Mouse (Mus musculus): ENCODE results near the gene Tmem268.

The Tmem268 gene

DNA sequence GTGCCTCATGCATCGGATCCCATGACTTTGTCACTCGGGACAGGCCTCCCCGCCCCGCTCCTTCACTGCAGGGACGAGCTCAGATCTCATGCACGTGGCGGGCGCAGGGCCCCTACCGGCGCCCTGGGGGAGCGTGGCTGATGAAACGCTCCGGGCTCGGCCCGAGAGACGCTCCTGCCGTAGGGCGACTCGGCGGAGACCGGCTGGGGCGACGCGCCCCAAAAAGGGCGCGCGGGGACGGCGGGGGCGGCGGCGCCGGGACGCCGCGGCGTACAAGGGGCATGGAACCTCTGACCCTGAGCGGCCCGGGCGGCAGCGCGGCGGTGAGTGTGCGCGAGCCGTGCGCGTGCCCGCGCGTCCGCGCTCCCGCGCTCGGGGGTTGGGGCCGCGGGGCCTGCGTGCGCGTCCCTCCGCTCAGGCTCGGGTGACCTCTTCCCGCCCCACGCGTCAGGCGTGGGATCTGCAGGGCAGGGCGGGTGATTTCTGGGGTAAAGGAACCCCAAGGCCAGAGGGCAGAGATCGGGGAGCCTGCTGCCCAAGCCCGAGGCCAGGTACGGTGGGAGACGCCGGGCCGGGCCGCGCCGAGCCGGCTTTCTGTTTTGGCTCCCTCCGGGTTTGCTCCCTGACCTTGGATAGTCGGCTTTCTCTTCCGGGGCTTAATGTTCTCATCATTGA lies at the start of gene Tmem268:
Gene Tmem268, plus strand, starts transcription at position 375 of the 675 bp plus-strand sequence.
- peak; percentile 83 for DNase-seq

DNA sequence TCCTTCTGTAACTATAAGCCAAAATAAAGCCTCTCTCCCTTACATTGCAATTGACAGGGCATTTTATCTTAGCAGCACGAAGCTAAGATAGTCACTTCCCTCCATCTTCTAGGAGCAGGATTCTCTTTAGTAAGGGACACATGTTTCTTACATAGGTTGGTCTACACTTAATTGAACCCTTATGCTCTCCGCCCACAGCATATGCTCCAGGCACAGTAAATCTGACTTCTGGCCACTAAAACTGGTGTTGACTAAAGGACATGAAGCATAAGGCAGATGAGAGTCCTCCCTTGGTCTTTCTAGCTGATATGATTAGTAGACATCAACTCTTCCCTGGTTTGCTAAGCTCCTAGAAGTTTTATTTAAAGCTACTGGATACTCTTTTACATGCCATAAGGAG lies 45.7 kb upstream of the Tmem268 start:
- DNase-seq = no peak

DNA sequence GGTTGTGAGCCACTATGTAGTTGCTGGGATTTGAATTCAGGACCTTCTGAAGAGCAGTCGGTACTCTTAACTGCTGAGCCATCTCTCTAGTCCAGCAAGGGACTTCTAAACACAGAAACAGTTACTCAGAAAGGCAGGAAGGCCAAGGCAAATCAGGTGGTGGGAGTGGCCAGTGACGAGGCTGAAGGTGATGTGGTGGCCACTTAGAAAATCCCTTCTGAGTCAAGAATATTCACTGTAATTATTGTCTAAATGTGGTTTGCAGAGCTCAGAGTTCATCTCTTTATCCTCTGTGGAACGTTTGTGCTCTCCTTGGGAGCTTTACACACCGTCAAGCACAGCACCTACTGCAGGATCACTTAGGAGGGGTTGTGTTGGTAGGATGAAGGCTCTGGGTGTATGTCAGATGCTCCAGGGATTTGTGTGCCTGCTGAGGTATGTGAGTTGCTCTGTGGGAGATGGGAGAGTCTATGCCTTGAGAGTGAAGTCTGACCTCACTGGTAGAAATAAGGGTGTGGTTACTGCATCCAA lies 44.1 kb upstream of the Tmem268 start:
- DNase-seq = peak; percentile 20

DNA sequence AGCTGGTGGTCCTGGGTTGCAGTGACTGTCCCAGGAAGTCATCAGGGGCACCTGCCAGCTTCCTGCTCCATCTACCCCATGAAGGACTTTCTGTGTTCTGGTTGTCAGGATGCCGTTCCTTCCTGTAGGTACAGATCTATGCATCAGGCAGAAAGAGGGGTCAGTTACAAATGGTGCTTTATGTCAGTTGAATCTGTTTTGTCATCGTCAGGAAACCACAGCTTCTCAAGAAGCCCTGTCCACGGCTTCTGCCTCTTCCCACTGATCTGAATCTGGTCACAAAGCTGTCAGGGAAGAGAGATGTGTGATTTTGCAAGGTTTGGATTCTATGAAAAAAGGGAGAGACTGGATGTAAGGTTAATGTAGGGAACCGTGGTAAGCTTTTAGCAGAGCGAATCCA lies 43.6 kb upstream of the Tmem268 start:
- DNase-seq = no peak

DNA sequence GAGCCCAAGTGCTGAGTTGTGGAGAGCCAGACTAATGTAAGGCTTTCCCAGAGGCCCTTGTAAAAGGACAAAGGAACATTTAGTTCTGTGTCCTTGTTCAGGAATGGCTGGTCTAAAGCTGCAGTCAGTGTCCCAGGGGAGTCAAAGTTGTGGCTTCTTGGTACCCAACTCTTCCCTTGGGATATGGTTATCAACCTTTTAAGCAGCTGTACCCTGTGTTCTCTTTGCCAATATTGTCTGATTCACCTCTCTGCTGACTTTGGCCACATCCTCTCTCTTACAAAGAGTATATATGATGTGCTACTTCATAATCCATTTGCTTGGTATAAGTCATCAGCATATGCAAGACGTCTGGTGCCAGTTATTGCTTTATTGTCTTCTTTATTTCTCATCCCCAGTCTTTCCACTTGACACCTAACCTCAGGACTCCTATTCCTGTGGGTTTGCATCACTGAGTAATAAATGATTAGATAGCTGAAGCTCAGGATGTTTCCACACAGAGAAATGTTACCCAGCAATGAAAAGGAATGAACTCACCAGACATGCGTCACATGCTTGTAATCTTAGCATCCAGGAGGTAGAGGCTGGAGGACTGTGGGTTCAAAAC lies 36.7 kb upstream of the Tmem268 start:
- no peak for DNase-seq

DNA sequence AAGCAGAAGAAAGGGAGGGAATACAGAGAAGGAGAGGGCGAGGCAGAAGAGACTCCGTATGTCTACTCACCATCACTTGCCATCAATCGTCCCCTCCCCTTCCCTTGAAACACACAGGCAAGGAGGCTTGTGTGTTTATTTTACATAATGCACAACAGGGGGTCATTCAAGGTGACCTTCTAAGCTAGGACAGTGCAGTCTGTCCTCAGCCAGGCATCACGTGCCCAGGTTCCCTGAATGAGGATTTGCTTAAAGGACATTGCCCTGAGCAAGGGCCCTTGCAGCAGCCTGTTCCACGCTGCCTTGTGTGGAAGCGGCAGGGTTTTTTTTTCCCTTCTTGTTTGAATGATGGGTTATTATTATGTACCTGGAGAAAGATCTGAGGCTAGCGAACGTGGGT lies 33.1 kb upstream of the Tmem268 start:
- no peak for DNase-seq

DNA sequence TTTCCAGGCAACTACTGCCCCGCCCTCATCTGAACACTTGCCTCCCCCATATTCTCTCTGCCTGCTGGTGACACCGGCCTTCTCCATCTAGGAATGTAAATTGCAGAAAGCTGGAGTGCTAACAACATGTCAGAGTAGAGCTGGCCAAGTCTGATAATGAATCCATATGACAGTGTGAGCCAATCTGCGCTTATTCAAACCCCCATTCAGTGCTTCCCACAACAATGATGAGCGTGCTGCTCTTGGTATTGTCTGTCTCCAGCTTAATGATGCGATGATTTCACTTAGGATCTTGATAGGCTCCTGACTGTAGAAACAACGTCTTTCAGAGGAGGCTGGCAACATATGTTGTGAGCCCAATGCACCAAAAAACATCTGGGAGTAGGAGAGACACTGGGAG lies 29.6 kb upstream of the Tmem268 start:
- no peak for DNase-seq

DNA sequence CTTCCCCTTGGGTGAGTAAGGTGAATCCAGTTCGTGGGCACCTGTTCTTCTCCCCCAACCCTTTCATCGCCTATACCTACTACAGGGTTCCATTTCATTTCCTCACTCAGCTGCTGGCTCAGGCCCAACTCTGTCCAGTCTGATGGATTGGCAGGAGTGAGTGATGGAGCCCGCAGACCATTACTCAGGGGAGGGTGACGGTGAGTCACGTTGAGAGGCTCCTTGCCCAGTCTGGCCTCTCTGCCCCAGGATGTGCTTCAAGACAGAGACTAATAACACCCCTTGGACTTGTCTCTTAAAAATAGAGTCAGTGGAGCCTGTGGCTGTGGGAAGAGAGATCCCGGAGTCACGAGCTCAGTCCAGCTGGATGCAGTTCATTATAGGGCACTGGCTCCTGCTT lies 28.2 kb upstream of the Tmem268 start:
- no peak for DNase-seq

DNA sequence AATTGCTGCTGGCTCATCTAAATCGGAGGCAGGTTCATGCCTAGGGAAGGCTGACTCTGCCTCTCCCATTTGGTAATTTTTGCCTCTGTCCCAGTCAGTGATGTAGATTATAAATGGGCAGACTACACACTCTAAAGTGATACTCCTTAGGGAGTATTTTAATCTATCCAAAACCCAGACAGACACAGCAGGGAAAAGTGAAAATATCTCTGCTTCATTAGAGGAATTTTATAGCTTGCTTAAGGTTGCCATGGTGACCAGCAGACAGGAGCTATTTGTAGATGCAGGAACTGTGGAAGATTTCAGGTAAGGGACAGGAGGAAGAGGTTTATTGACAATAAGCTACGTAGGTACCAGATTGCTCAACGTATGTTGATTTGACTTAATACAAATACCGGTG lies 21.0 kb upstream of the Tmem268 start:
- DNase-seq = no peak

DNA sequence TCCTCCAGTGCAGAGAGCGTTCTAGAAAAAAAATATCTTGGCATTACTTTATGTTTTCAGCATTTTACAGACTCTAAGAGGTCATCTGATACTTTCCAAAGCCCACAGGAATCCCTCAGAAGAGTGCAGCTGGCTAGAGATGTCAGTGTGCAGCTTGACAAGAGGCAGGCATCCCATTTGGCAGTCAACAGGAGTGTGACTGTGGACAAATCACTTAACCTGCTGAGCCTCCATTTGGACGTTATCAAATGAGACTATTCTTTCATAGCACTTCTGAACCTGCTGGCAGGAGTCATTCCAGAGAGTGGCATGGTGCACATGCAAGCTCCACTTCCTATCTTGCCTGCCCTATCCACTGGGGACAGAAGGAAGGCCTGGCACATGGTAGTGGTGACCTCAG lies 16.4 kb upstream of the Tmem268 start:
- no peak for DNase-seq

DNA sequence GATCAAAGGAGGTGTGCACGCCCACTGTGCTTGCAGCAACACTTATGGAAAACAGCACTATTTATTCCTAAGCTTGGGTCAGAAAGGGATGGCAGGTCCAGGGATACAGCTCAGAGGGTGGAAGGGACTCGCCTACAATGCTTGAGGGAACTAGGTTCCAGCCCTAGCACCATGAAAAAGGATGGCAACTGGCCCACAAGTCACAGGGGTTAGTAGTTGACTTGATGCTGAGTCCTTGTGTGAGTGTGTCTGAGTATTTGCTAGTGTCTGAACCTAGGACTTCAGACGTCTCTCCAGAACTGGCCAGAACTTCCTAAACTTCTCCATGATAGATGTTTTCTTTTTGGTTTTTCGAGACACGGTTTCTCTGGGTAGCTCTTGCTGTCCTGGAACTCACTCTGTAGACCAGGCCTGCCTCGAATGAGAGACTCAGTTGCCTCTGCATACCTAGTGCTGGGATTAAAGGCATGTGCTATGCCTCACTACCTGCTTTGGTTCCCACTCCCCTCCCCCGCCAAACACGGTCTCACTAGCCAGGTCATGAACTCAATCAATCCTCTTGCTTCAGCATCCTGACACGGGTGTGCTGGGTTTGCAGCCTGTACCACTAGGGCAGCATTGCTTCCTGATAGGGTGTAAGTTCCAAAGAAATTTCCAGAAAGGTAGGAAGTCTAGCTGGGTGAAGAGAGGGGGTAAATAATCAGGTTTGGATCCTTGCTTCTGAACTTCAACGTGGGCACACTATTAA lies 14.7 kb upstream of the Tmem268 start:
- peak; percentile 51 for DNase-seq

DNA sequence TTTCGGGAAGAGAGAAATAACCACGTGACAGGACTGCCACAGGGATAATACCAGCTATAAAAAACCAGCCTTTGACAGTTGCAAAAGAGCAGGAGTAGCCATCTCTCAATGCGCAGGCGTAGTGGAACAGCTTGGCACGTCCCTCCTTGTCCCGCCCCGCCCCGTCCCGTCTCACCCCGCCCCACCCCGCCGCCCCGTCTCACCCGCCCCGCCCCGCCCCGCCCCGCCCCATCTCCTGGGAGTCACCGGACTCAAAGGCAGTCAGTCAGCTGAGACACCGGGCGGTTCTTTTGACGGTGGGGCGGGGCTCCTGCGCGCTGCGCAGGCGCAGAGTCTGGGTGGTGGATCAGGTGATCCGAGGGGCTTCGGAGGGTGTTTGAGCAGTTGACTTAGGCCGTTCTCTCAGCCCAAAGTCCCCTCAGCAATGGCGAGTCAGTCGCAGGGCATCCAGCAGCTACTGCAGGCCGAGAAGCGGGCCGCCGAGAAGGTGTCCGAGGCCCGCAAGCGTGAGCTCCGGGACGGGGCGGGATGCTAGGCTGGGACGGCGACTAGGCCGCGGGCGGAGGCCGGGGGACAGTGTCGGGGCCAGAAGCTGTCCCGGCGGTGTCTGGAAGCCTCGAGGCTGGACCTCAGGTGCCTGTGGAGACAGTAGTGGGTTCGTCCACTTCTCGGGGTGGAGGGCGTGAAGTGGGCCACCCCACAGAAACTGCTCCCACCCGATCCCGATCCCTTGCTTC lies 13.9 kb upstream of the Tmem268 start, which contains the start of gene Atp6v1g1:
Gene Atp6v1g1, plus strand, starts transcription at position 279 of the 737 bp plus-strand sequence.
- DNase-seq = peak; percentile 97

DNA sequence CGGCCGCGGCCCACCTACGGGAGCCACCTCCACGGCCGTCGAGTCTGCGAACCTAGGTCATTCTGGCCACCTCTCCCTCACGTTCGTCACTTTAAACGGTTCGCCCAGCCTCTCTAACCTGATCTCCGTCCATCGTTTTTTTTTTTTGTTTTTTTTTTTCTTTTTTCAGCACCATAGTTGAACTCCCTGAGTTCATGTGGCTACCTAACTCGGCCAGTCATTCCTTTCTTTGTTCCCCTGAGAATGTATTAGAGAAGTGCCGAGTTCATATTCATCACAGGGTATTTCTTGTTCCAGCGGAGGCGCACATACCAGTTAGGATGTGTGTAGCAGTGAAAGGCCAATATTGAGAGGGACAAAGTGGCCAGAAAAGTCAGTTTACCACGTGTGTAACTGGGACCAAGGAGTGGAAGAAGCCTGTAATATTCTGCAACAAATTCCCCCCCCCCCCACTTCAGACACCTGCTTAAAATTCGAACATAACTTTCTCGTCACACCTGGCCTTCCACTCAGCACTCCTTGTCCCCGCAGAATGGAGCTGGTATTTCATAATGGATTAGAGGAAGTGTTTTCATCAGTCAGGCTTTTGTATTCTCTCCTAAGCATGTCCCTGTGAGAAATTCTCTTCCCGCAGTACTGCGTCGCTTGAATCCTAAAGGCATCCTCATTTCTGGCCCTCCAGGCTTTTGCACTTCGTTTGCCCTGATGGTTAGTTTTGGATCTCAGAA lies 13.2 kb upstream of the Tmem268 start:
- no peak for DNase-seq

DNA sequence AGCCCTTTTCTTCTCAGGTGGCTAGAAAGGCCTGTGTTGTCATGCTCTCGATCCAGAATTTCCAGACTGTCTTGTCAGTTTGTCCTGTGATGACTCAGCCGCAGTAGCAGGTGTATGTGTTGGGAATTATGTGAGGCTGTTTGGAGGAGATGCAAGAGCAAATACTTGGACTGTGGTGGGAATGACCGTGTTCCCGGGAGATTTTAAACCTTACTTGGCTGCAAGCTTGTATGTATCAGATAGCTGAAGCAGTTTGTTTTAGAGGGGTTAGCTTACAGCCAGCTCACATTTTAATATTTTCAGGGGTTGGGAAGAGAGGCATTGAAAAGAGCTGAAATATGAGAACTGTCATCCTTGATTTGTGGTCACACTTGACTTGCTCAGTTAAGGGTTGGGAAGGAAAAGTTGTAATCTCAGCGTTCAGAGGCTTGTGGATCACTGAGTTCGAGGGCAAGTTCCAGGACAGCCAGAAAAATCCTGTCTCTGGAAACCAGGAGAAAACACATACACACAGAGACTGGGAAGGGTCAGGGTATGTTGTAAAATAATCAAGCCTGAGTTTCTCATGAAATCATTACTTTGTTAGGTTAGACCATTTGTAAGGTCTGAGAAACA lies 12.0 kb upstream of the Tmem268 start:
- no peak for DNase-seq

DNA sequence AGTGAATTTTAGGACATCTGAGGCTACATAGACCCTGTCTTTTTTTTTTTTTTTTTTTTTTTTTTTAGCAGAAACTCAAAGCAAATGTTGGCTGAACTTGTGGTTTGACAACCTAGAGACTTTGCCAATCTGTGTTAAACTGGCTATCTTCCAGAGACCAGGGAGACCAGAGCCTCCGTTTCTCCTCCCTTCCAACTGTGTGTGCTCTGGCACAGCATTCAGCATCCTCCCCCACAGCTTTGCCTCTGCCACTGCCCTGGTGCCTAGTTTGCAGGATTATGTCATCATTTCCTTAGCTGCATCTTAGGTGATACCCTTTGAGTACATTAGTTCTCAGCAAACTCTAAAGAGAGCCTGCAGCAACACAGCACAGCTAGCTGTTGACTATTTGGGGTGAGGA lies 10.8 kb upstream of the Tmem268 start:
- DNase-seq = no peak

DNA sequence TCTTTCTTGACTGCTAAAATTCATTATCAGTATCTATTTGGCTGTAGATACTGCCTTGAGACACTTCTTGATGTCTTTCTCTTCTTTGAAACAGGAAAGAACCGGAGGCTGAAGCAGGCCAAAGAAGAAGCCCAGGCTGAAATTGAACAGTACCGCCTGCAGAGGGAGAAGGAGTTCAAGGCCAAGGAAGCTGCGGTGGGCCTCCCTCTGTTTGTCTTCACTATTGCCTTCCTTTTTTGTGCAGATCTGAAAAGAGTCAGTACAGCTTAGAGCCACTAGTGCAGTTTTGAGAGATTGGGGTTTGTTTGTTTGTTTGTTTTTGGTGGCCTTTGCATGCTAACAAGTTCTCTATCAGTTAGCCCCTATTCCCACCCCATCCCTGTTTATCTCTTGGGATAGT lies 10.1 kb upstream of the Tmem268 start:
- DNase-seq = no peak

DNA sequence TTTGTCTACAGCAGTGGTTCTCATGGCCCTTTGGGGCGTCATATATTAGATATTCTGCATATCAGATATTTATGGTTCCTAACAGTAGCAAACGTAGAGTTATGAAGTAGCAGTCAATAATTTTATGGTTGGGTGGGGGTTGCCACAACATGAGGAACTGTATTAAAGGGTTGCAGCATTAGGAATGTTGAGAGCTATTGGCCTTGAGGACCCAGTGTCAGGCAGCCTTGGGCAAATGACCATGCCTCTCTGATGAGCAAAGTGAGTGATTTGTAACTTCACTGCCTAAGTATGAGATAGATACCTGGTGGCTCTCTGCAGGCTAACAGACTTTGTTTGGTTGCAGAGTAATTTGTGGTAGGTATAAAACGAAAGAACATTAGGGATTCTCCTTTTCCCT lies 7.7 kb upstream of the Tmem268 start:
- no peak for DNase-seq

DNA sequence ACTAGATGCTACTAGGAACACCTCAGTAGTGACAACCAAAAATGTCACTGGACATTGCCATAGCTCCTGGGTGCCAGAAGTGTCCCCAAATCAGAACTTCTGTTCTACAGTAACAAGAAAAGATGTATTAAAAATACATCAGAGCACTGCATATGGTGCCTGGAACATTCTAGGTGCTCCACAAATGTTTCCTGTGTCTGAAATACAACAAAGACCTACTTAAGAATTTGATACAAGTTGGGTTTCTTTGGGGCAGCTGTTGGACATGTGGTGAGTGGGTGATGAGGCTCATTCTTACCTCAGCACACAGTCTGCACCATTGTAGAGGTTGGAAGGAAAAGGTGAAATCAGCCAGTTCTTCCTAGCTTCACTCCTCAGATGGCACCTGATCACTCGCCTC lies 5.7 kb upstream of the Tmem268 start:
- DNase-seq = no peak

DNA sequence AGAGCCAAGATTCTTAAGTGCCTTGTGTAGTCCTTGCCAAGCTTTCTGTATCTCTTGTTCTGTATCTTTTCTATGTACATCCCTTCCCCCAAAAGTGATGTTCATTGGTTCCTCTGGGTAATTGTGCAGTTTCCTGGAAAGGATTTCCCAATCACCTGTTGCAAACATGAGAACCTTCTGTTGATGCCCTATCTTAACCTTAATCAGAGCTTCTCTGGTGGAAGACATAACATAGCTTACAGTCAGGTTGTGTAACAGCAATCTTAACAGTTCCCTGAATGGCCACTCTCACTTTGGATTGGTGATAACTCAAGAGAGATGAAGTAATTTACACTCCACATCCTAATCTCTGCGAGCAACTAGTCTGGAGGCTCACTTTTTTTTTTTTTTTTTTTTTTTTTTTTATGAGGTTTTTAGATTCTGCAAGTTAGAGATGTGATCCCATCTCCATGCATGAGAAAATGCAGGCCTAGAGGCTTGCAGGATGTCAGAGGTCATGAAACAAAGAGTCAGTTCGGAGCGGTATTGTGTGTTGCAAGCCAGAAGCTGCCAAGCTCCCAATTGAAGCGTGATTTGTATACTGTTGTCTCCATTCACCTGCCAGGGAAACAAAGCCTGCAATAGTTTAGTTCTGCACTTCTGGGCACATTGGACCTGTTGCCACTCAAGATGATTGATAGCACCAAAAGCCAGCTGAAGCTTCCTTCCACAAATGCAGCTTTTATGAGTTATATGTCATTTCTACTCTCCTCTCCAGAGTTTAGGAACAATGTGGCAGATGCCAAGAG lies 4.6 kb upstream of the Tmem268 start:
- DNase-seq = no peak

DNA sequence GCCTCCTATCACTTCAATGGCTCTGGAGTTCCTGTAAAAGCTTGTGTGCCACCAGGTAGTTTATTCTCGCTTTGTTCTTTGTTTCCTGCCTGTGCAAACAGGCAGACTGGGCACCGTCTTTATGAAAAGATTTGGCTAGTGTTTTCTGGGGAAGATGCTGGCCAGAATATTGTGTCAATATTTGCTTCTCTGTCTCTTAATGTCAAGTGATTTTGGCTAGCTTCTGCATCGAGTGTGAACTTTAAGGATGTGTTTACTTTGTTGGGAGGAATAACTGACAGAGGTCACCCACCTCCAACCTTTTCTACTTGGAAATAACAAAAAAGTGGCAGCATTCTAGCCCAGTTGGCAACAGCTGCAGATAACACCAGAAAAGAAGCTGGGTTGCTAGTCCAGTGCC lies 4.0 kb upstream of the Tmem268 start:
- DNase-seq = no peak

DNA sequence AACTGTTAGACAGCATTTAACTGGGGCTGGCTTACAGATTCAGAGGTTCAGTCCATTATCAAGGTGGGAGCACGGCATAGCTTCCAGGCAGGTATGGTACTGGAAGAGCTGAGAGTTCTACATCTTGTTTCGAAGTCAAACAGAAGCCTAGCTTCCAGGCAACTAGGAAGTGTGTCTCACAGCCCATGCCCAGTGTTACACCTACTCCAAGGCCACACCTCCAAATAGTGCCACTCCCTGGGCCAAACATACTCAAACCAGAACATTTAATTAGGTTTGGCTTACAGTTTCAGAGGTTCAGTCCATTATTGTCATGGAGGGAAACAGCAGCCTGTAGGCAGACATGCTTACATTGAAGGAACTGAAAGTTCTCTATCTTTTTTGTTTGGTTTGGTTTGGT lies 3.5 kb upstream of the Tmem268 start:
- DNase-seq = no peak

All from kidney, postnatal 10 days (tissue).